Mouse (Mus musculus): Measurements from ENCODE around the gene Fam160a1.

Fam160a1 gene

DNA sequence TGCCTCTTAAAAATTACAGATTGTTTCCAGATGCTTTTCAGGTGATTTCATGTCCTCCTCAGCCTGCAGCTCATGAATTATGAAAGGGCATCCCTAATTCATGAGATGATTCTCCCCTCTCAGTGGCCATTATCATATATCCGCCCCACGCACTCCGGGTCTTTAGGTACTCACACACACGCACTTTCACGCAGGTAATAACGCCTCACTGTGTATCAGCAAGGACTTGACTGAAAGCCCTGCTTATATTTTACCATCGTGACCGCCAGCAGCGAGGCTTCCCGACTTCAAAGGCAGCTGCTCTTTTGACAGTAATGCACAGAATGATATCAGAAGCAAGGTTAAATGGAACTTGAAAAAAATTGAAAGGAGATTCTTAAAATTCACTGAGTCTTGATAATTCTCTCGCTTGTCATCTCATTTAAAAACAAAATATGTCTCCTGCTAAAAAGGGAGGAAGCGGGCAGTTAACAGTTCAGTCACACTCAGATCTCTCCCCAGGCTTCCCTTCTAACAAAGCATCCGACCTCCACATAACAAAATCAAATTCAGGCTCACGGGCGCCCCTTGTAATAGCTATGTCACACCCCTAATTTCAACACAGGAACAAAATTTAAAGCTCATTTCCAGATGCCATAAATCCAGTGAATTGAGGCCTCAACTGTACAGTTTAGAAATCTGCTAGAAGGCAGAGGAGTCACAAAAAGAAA, 3.9 kb upstream of the Fam160a1 start:
- no peak for DNase-seq

DNA sequence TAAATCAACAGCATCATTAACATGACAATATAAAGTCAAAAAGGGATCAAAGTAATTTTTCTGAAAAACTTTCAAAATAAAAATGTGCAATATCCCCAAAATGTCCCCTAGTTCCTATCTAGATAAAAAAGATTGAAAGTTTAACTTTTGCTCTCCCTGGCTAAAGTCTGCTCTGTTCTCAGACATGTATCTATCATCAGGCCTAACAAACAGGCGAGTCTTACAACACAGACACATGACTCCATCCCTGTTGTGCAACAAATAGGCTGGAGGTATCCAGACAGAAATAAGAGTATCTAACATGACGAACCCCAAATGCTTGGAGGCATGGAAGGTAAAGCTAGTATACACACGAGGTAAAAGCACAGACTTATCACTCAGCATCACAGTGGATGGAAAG, 2.2 kb upstream of the Fam160a1 start:
- DNase-seq: no peak

DNA sequence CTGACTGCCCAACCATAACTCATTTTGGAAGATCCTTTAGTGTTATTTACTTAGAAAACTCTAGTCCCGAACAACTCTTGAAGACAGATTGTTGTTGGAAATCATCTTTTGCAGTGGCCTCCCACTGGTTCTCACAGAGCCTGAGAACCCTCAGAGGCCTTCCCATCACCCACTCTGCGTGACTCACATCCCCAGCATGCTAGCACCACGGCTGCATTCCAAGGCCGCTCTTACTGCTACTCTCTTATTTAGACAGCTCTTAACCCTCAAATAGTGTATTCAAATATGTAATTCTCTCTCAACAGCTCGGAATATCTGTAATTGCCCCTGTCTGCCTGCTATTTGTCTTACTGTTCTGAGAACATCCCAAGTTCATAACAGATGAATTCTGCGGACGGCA, 2.9 kb downstream of the Fam160a1 start:
- no peak for DNase-seq

DNA sequence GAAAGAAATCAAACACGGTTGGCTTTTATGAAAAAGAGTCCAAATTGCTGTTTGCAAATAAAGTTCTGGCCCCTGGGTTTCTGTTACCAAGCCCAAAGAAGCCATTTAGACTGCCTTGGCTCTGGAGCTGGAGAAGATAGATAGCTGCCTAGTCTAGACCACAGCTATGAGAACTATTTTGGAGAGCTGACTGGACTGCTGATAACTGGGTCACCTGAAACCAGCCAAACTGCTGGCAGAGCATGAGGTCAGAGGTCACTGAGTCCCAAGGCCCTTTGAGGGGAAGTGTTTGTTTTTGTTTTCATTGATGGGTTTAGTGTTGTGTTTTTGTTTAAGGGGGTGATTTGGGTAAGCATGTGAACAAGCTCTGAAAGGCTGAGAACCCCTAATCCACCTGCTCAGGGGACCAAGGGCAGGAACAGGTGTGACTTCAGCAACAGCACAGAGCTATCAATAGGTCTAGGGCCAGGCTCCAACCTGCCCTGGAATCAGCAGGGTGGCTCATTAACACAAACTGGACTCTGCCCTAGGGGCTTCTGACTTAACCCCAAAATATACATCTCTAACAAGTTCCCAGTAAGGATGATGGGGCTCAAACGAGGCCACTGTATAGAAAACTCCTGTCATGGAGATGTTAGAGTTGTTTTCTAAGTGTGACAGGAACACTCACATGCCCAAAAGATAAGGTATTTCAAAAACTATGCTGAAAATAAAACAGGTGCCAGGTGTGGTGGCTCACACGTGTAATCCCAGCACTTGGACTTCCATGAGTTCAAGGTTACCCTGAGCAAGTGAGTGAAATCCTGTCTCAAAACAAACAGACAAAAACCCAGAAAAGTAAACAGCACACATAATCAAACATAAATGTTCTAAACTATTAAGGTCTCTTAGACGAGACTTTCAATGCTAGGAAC, 3.7 kb downstream of the Fam160a1 start:
- DNase-seq: no peak

DNA sequence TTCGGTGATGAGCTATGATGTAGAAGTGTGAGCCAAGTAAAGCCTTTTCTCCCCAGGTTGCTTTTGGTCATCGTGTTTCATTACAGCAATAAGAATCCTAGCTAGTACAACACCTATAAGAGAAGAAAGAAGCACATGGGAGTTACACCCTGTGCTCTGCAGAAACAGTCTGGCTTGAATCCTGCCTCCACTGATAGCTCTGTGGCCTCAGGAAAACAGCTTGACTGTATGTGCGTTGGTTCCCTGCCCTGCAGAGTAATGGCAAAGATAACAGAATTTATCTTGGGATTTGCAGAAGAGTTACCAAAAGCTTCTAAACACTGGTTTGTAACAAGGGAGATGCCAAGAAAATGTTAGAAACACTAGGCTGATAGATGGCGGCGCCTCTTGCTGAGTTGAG, 5.1 kb downstream of the Fam160a1 start:
- DNase-seq: no peak

DNA sequence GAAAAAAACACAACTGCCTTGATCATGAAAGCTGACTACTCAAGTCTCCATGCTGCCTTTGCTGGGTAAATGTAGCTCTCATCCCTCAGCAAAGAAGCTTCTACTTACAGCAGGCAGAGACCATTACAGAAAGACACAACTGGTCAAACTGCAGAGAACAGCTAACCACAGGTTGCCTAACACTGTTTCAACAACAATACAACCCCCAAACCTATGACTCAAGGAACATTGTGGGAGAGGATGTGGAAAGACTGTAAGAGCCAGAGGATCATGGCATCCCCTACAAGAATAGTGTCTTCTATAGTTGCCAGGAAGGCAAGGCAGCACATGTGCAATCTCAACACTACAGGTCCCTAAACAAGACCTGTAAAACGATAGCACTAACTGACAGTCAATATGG, 23.9 kb downstream of the Fam160a1 start:
- no peak for DNase-seq

DNA sequence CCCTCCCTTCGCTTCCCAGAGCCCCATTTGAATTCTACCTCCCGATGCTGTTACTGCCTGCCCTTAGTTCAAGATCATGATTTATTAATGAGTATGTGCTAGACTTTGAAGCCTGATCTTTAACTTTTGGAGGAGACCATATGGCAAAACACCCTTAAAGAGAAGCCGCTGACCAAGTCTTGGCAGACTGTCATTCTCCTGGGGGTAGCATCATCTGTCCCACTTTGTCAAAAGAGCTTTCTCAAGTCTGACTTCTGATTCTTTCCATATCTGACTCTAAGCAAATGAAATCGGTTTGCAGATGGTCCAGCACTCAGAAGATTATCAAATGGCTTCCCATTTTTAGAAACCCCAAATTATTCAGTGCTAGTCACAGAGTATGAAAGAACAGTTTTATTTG, 27.3 kb downstream of the Fam160a1 start:
- DNase-seq: no peak

DNA sequence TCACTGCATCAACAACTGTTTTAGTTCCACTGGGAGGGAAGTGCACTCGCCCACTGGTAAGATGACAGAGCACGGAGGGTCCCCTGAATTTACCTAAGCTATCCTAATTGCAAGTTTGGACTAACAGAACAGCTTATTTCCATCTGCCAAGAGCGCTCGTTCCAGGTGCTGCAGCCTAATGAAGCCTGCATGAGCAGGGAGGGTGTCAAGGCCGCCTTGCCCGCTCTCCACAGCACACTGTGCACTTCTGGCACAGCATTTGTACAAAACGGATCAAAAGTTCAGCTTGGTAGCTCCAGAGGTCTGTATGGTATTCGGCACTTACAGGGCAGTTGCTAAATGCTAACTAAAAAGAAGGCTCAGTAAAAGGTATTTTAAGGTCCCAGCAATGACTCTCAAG, 30.6 kb downstream of the Fam160a1 start:
- DNase-seq: no peak

DNA sequence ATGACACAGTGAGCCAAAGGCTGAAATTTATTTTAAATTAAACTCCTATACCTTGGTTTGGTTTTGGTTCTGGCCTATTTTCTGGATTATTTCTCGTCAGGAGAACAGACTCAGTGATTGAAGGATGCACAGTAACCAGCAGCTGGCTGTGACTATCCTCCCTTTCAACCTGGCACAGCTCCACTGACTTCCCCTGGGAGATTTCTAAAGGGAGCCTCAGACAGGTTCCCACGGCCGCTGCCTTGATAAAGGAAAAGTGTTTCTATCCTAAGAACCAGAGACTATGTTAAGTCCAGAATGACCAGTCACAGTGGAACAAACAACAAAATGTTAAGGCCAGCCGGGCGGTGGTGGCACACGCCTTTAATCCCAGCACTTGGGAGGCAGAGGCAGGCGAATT, 36.2 kb downstream of the Fam160a1 start:
- DNase-seq: no peak

DNA sequence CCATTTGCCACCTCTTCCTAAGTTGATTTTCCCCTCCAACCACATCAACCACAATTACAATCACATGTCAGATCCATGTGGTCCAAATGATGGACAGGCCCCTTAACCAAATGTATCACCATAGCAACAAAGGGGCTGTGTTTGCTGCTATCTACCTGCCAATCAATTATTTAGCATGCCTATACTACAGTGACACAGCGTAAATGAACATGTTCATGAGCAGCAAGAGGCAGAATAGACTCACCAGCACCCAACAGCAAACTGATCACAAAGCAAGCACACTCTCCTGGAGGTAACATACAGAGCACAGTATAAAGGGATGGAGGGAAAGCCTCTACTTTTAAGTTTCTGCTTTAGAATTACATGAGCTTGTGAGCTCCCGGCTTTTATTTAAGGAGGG, 36.8 kb downstream of the Fam160a1 start:
- no peak for DNase-seq

DNA sequence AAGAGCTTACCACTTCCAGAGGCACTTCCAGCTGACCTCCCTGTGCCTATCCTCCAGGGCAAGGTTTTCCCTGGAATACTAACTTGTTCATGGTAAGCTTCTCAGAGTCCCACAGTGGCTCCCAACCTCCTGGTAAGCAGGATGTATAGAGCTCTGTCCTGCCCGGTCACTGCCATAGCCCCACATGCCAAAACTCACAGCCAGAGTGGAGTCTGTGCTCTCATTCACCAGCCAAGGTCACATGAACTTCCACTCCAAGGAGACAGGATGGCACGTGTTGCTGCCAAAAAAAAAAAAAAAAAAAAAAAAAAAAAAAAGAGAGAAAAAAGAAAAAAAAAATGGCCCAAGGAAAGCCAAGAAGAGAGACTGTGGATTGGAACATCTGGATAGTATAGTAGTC, 39.2 kb downstream of the Fam160a1 start:
- no peak for DNase-seq

DNA sequence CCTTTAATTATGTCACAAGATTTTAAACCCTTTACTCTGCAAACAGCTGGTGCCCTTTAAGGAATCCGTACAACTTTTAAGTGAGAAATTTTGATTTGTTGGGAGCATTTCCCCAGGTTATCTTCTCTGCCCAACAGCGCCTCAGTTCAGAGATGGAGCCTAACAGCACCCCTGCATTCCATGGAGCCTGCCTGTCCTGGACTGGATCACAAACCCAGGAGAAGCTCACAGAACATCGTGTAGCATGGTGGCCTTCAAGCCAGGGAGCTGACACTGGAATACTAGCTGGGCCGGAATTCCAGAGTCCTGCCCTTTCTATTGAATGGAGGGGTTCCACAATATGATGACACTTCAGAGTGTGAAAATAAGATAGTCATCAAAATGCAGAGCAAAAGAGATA, 39.7 kb downstream of the Fam160a1 start:
- DNase-seq: no peak

DNA sequence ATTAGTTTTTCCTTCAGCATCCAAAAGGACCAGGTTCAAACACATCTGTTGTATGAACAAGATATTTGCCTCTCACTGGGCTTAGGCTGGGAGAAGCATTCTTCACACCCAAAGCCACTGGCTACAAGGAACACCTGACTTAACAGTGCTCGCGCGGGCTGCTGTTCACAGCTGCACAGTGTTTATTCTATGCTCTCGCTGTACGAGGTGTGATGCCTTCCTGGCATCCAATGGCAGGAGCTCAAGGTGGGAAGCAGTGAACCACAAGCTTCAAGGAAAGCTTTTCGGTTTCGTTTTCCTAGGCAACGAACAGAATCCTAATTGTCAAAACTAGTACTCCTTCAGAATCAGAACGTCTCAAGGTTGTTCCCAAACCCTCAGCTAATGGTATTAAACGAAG, 40.4 kb downstream of the Fam160a1 start:
- DNase-seq: no peak

DNA sequence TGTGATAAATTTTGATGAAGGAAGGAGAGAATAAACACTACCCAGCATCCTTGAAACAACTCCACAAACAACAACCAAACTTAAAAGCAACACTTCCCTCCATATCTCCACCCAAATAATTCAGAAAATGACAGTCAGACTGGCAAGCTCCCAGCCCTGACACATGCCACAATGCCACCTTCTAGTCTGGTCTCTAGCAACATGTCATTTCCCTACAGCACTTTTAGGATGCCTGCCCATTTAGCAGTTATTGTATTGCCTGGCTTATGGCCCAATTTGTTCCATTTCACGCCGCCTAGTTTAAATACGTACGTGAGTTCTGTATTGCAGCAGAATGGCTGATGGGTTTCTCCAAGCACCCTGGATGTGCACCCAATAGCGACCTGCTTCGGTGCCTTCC, 41.0 kb downstream of the Fam160a1 start:
- no peak for DNase-seq

DNA sequence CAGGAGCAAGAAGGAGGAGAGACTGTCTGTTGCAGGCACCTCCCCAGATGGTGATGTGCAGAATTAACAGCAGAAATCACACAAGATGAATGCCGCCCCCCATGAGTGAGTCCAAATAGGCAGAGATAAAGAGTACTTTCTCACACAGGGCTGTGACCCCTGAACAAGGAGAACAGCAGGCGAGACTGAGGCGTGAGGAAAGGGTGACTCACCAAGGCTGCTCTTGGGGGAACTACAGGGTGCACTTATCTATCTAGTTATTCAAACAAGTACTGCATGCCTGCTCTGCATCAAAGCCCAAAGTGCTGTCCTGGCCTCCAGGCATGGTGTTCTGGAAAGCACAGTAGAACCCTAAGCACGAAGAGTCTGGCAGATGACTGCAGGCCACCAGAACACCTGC, 43.2 kb downstream of the Fam160a1 start:
- peak; percentile 6 for DNase-seq

DNA sequence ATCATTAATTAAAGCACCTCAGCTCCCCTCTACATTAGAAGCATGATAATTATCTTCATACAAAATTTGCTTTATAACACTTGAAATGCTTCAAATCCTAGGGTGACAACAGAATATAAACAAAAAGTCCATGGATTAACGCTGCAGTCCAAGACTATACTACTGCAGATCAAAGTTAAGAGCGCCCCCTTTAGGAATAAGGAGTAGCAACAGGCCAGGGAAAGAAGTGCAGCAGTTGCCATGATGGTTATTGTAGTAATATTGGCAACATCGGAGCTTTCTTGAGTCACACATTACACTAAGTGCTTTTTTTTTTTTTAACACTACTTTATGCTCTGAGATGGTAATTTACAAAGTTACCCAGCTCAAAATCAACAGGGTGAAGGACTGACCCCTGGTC, 43.7 kb downstream of the Fam160a1 start:
- DNase-seq: peak; percentile 9

DNA sequence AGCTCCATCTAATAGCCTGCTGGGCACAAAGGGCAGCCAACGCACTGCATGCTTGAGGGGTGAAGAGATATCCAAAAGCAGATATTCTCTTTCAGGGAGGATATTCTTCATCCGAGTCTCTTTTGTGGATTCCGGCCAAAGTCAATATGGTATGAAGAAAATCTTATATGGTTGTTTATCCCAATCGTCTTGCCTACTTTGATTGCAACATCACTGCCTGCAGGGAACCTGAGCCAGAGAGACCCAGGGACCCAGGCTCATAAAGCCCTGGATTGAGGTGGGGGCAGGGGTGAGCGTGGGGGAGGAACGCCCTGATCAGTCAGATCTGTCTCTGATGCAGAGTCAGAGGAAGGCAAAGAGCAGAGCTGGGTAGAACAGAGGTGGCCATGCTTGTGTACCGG, 52.2 kb downstream of the Fam160a1 start:
- DNase-seq: no peak

DNA sequence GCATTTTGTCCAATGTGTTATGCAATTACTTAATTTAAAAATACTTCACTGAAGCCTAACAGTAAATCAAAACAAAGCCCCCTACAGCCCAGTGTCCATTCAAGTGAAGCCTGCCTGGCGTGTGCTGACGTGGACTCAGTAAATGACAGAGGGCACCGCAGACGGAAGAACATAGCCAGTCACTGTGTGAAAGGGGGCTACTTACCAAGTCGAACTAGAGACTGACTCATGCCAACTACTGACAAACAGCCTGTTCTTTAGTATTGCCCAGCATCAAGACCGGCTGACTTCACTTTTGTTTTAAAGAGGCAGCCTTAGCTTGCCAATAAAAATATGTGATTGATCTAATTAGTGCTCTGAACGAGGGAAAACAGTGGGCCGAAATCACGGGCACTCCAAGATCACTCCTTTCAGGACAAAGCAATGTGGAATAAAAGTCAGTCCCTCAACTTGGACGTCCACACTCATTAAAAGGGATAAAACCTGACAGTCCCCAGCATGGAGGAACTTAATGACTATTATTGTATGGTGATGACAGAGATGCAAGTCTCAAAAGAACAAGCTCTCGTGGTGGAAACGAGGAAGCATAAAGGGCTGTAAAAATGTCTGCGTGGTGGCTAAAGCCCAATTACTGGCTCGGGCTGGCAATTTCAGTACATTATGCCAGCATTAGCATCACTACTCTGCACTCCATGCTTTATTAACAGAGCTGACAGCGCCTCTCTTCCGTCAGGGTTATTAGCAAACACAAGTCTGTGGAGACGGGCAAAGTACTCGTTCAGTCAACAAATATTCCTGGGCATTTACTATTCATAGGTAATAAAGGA, 52.9 kb downstream of the Fam160a1 start:
- DNase-seq: no peak

DNA sequence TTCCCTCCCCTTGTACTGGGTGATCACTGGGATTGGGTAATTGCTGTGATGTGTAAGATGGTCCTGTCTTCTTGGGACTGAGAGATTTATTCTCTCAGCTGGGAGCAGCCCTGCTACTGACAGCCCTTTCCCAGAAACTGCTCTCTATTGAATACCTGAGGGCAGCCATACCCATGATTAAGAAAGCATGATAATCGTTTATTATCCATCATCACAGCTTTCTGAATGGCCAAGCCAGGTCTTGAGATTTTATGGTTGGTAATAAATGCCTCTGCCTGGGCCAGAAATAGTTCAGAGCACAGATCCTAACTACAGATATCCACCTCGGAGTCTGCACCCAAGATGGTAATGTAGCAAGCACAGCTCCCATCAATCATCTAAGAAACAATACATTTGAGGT, 59.1 kb downstream of the Fam160a1 start:
- DNase-seq: no peak

DNA sequence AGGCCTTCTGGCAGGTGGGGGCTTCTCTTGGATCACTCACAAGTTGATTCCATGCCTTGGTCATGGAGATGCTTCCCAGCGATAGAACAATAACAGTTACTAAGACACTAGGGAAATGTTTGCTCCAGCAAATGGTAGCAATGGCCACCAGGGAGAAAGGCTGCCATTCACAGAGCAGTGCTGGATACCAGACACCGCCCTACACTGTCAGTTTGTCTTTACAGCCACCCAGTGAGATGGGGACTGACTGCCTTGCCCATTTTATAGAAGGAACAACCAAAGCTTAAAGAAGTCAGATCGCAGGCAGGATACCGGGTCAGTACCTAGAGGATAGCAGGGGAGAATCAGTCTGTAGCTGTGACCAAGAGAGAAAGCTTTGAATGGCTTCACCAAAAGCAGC, 59.7 kb downstream of the Fam160a1 start:
- no peak for DNase-seq

DNA sequence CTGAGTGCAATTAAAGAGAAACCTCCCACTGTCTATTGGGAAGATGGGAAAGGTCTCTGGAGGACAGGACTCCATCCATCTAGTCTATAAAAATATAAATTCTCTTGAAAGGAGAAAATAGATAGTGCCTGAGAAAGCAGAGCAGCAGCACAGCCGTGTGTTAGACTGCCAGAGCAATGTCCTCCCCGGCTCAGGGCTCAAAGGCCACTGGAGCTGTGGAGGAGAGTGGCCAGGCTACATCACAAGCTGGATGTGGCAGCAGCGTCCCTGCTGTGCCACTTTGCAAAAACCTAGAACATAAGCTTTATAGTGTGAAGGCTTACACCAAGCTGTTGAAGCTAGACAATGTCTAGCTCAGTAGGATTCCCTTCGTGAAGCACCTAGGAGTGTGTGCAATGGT, 67.7 kb downstream of the Fam160a1 start:
- DNase-seq: no peak

DNA sequence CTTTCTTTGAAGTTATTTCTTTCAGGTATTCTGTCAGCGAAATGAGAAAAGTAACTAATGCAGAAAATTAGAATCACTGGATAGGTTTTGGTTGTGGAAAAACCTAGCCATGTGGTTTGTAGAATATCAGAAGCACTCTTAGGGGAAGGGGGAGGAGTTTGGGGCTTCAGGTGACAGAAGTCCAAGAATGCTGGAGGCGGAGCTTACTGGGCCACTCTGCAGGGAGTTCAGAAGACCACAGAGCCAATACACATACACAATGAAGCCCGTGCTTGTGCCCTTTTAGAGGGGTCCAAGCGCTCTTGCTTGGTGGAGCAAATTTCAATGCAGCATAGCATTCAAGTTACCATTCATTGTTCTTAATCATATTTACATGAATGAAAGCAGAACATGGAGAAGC, 68.2 kb downstream of the Fam160a1 start:
- no peak for DNase-seq

DNA sequence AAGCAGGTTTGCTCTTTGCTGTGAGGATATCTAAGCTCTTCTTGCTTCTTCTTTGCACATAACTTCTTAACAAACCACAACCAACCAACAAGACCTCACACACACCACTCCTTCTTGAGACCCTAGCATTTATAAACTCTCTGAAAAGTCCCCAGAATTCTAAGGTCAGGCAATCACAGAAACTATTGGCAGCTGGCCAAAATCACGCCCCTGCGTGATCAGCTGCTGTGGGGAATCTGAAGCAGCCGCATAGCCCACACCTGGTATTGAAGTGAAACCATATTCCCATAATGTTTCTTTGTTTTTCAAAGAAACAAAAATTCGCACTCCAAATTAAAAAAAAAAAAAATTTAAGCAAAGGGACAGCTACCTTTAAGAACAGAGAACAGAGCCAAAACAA, 71.0 kb downstream of the Fam160a1 start:
- no peak for DNase-seq

DNA sequence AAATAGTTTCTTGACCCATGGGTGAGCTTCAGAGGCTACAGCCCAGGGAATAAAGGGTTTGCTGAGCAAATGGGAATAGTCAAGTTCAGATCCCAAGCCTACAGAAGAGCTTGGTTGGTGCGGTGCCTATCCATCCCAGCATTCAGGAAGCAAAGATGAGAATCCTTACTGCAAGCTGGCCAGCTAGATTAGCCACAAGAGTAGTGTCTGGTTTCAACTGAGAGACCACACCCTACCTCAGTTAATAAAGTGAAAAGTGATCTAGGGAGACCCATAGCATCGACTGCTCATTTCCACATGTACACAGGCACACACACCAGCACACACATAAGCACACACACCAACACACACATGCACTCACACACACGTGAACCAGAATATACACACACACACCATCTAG, 75.3 kb downstream of the Fam160a1 start:
- no peak for DNase-seq
